ENCODE assay signal across 12 mouse cellular contexts in the genomic region with DNA sequence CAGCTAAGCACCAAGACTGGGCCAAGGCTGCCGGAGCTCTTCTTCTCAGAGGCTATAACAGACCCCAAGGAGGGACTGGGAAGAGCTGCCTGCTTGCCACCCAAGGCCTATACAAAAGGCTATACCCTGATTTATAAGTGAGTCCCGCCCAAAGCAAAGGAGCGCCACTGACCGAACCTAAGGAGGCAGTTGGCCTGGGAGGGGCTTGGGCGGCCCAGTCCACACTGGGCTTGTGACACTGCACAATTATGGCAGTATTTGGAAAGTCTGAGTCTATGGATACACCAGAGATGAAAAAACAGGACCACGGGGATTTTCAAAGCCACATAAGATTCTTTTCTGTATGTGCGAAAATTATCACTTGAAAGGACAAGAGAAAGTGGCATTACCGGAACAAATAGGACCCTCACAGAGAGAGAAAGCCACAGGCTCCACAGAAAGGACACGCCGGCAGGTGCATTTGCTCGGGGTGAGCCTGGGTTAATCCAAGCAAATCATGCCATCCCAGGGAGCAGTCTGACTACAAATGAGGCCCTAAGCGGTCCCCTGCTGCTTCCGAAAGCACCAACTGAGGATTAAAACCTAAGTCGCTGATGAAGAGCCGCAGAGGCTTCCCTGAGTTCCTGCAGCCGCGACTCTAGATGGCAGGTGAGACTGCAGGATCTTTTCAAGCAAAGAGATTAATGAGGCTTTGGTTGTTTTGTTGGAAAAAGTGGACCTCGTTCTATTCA. TPM values are rescaled to one million over a fixed set of nuclear protein-coding genes. Genes with fewer than 3 reads are reported as not detected.
DNase-seq lines count a peak whose midpoint lies in the region; ATAC-seq and TF ChIP-seq lines count a peak whose summit lies in the region.
"Had no signal": no experiment of that assay in that cellular context is flagged by ENCODE, and none has a peak within 500 bp of the region (broad histone marks: within the 10 kb centered on the region; RNA-seq: fewer than 3 reads in every experiment).

No protein-coding gene starts in this region.

- H3K4me1 ChIP-seq in heart, embryonic 11.5 days (ENCODE audit: control insufficient read depth, insufficient read depth, low read length) = no peaks in the 10 kb centered on the region
- H3K4me1 ChIP-seq in forebrain, embryonic 11.5 days (replicated peaks; ENCODE audit: control insufficient read depth, insufficient read depth, low read length) = peaks cover 18% of the 10 kb centered on the region; the same call in 1 of the 2 replicates
- H3K4me1 ChIP-seq in hindbrain, postnatal 0 days (ENCODE audit: insufficient read depth, low read length) = peaks cover 26% of the 10 kb centered on the region
- no peaks in the 10 kb centered on the region for H3K4me1 ChIP-seq in liver, embryonic 11.5 days (replicated peaks; ENCODE audit: control insufficient read depth, insufficient read depth, low read length)
- H3K4me1 ChIP-seq: embryonic facial prominence, embryonic 13.5 days had no signal

- ATAC-seq in heart, embryonic 11.5 days (replicated peaks; ENCODE audit: insufficient number of reproducible peaks, low FRiP score, low TSS enrichment) = no peak
- ATAC-seq in forebrain, embryonic 11.5 days (replicated peaks; ENCODE audit: low FRiP score) = peak; percentile 88
- peak; percentile 77 for ATAC-seq in hindbrain, postnatal 0 days
- no peak for ATAC-seq in activated CD4-positive, CD25-positive, alpha-beta regulatory T cell, adult 4 months
- no peak for ATAC-seq in liver, embryonic 11.5 days (replicated peaks; ENCODE audit: low FRiP score)

- no peaks in the 10 kb centered on the region for H3K9me3 ChIP-seq in heart, embryonic 11.5 days (replicated peaks; ENCODE audit: control insufficient read depth, low read length)
- no peaks in the 10 kb centered on the region for H3K9me3 ChIP-seq in forebrain, embryonic 11.5 days (ENCODE audit: control insufficient read depth, low read length)
- no peaks in the 10 kb centered on the region for H3K9me3 ChIP-seq in hindbrain, postnatal 0 days (ENCODE audit: low read length)
- no peaks in the 10 kb centered on the region for H3K9me3 ChIP-seq in liver, embryonic 11.5 days (ENCODE audit: control insufficient read depth, low read length)
- H3K9me3 ChIP-seq: embryonic facial prominence, embryonic 13.5 days had no signal

- peaks cover 7% of the 10 kb centered on the region; the same call in 1 of the 2 replicates for H3K27me3 ChIP-seq in heart, embryonic 11.5 days (ENCODE audit: control insufficient read depth, insufficient read depth, low read length)
- H3K27me3 ChIP-seq in forebrain, embryonic 11.5 days (ENCODE audit: control insufficient read depth, insufficient read depth, low read length) = no peaks in the 10 kb centered on the region
- no peaks in the 10 kb centered on the region for H3K27me3 ChIP-seq in hindbrain, postnatal 0 days (ENCODE audit: insufficient read depth, low read length)
- H3K27me3 ChIP-seq in liver, embryonic 11.5 days (replicated peaks; ENCODE audit: control insufficient read depth, insufficient read depth, low read length) = peaks cover 13% of the 10 kb centered on the region

- TF ChIP-seq CTCF in hindbrain, postnatal 0 days (IDR thresholded peaks at IDR 0.05; ENCODE audit: low read depth) = peak; percentile 21

- no peak overlapping the region for H3K27ac ChIP-seq in heart, embryonic 11.5 days (ENCODE audit: low read depth, low read length)
- peak overlapping the region; percentile 76 for H3K27ac ChIP-seq in forebrain, embryonic 11.5 days (ENCODE audit: low read depth, low read length)
- H3K27ac ChIP-seq in hindbrain, postnatal 0 days = peak overlapping the region; percentile 72
- H3K27ac ChIP-seq in liver, embryonic 11.5 days (ENCODE audit: low read depth, low read length) = no peak overlapping the region
- H3K27ac ChIP-seq: embryonic facial prominence, embryonic 13.5 days; liver, embryonic 14.5 days had no signal

- H3K9ac ChIP-seq in heart, embryonic 11.5 days (ENCODE audit: low read depth, low read length) = no peak overlapping the region
- H3K9ac ChIP-seq in forebrain, embryonic 11.5 days (ENCODE audit: low read length) = no peak overlapping the region
- H3K9ac ChIP-seq in hindbrain, postnatal 0 days (replicated peaks; ENCODE audit: low read length) = 0 out of 2 replicates have a peak overlapping the region, but pooled peaks have one; percentile 33
- no peak overlapping the region for H3K9ac ChIP-seq in liver, embryonic 11.5 days (ENCODE audit: low read depth, low read length)
- H3K9ac ChIP-seq: embryonic facial prominence, embryonic 13.5 days; liver, embryonic 14.5 days had no signal

- no peaks in the 10 kb centered on the region for H3K36me3 ChIP-seq in heart, embryonic 11.5 days (ENCODE audit: control insufficient read depth, insufficient read depth, low read length)
- H3K36me3 ChIP-seq in forebrain, embryonic 11.5 days (ENCODE audit: control insufficient read depth, insufficient read depth, low read length) = no peaks in the 10 kb centered on the region
- no peaks in the 10 kb centered on the region for H3K36me3 ChIP-seq in hindbrain, postnatal 0 days (ENCODE audit: insufficient read depth, low read length)
- H3K36me3 ChIP-seq in liver, embryonic 11.5 days (ENCODE audit: control insufficient read depth, insufficient read depth, low read length) = no peaks in the 10 kb centered on the region

- H3K4me3 ChIP-seq in heart, embryonic 11.5 days (ENCODE audit: low read depth, low read length) = no peak overlapping the region
- peak overlapping the region; percentile 6; the same call in 1 of the 2 replicates for H3K4me3 ChIP-seq in forebrain, embryonic 11.5 days (ENCODE audit: low read depth, low read length)
- H3K4me3 ChIP-seq in hindbrain, postnatal 0 days (ENCODE audit: low read length) = no peak overlapping the region
- no peak overlapping the region for H3K4me3 ChIP-seq in liver, embryonic 11.5 days (ENCODE audit: low read depth, low read length)
- H3K4me3 ChIP-seq: embryonic facial prominence, embryonic 13.5 days had no signal

- 26% methylated on average over 18 of the region's 18 CpGs for WGBS in heart, embryonic 11.5 days (ENCODE audit: insufficient replicate concordance)
- under 1% methylated on average over 18 of the region's 18 CpGs for WGBS in forebrain, embryonic 11.5 days
- WGBS in hindbrain, postnatal 0 days = 14% methylated on average over 18 of the region's 18 CpGs
- WGBS in liver, embryonic 11.5 days = 31% methylated on average over 18 of the region's 18 CpGs

- 0 out of 2 replicates have a peak overlapping the region, but pooled peaks have one; percentile 0 for H3K4me2 ChIP-seq in heart, embryonic 11.5 days
- peak overlapping the region; percentile 24; the same call in 1 of the 2 replicates for H3K4me2 ChIP-seq in forebrain, embryonic 11.5 days (ENCODE audit: low read depth, low read length, severe bottlenecking)
- H3K4me2 ChIP-seq in hindbrain, postnatal 0 days (ENCODE audit: low read depth, low read length) = peak overlapping the region; percentile 28
- no peak overlapping the region for H3K4me2 ChIP-seq in liver, embryonic 11.5 days
- H3K4me2 ChIP-seq: embryonic facial prominence, embryonic 13.5 days had no signal

- DNase-seq in heart, adult 8-10 months (ENCODE audit: low spot score) = no peak
- peak; percentile 73 for DNase-seq in forebrain, embryonic 11.5 days (ENCODE audit: low spot score)
- DNase-seq in hindbrain, postnatal 0 days (ENCODE audit: low spot score) = peak; percentile 68
- peak; percentile 69 for DNase-seq in retina, adult 2 months (ENCODE audit: low read depth, low spot score)
- no peak for DNase-seq in adrenal gland, adult 8-10 months
- DNase-seq in liver, embryonic 11.5 days (ENCODE audit: low spot score) = no peak
- DNase-seq: gastrocnemius, postnatal 10 days; kidney, postnatal 10 days had no signal

RNA-seq across cellular contexts. Expression of a gene that starts 29.7 kb away (rescaled TPM):
- polyA plus RNA-seq in heart, embryonic 11.5 days (2014; fragmentation: Nextera tagmentation; extraction: Ambion mirVana) = 15.7 and 19.7 TPM in 2 replicates
- total RNA-seq in heart, adult 8-10 months (2022) = 10 to 100 TPM; 19.6 to 28.6 (median 24.4) TPM
- 43.5 and 45.6 TPM in 2 replicates for polyA plus RNA-seq in forebrain, embryonic 11.5 days (2014; fragmentation: Nextera tagmentation; extraction: Ambion mirVana)
- 52.9 and 54.4 TPM in 2 replicates for total RNA-seq in hindbrain, postnatal 0 days (2014; rRNA removed)
- polyA plus RNA-seq in hindbrain, postnatal 0 days (2015; fragmentation: Nextera tagmentation; extraction: Ambion mirVana) = 46.7 and 46.8 TPM in 2 replicates
- 1 to 10 TPM; 1.5 to 2.4 TPM for polyA plus RNA-seq in activated CD4-positive, CD25-positive, alpha-beta regulatory T cell, adult 4 months (2017; shearing (Covaris generic))
- total RNA-seq in adrenal gland, adult 8-10 months (2022) = 10 to 100 TPM; 19.6 to 26.0 (median 22.7) TPM
- 5.6 and 5.7 TPM in 2 replicates for polyA plus RNA-seq in liver, embryonic 11.5 days (2014; fragmentation: Nextera tagmentation; extraction: Ambion mirVana)

Comparison
In these comparisons a context has a peak if more than half of its experiments do, and no peak if none do; other contexts are left out.
1. ATAC-seq: peak in forebrain, embryonic 11.5 days (single experiment) and hindbrain, postnatal 0 days (single experiment); none in heart, embryonic 11.5 days (single experiment), activated CD4-positive, CD25-positive, alpha-beta regulatory T cell, adult 4 months (single experiment) and liver, embryonic 11.5 days (single experiment).
2. H3K27ac ChIP-seq: peak in forebrain, embryonic 11.5 days (single experiment) and hindbrain, postnatal 0 days (single experiment); none in heart, embryonic 11.5 days (single experiment) and liver, embryonic 11.5 days (single experiment).
3. DNase-seq: peak in forebrain, embryonic 11.5 days (single experiment), hindbrain, postnatal 0 days (single experiment) and retina, adult 2 months (single experiment); none in heart, adult 8-10 months (single experiment), adrenal gland, adult 8-10 months (single experiment) and liver, embryonic 11.5 days (single experiment).